Mouse (Mus musculus) left cerebral cortex, adult 8-10 months (tissue): ENCODE measurements around the gene Gm20388. TPM values are rescaled to one million over a fixed set of nuclear protein-coding genes. Genes with fewer than 3 reads are reported as not detected.
A peak's percentile ranks its signal among the peaks of the same experiment; 100 is the strongest.

Source experiments
- DNase-seq, 2 experiments: peaks; one replicate each; pipeline ENCODE4 v3.0.0; 2022; ENCODE audit warnings: low spot score in 2 of 2
- total RNA-seq, 4 experiments: library from RNA; stranded (reverse); gene quantifications; 2 replicates each; pipeline ENCODE4 v1.2.4; 2022

Gene Gm20388
- total RNA-seq, 4 experiments from 2014 or later = 10.4 to 20.8 (median 16.4) TPM

- no peak for DNase-seq
These were observed 1289.4 kb downstream of the Gm20388 start for GRCm38 (mm10) chr8:121200069-121200468.

- DNase-seq = no peak
These were observed 1290.3 kb downstream of the Gm20388 start for GRCm38 (mm10) chr8:121200979-121201378.

- DNase-seq = no peak
These were observed 1291.0 kb downstream of the Gm20388 start for GRCm38 (mm10) chr8:121201651-121202050.

- peak; percentile 13 to 53 for DNase-seq
These were observed 1293.2 kb downstream of the Gm20388 start for GRCm38 (mm10) chr8:121203612-121204376.

GRCm38 (mm10) chr8:121207171-121207570 is 1296.5 kb downstream of the Gm20388 start:
- DNase-seq = no peak

GRCm38 (mm10) chr8:121210627-121211026 is 1300.0 kb downstream of the Gm20388 start:
- DNase-seq = no peak

GRCm38 (mm10) chr8:121213236-121213635 is 1302.6 kb downstream of the Gm20388 start:
- DNase-seq = no peak

- no peak for DNase-seq
These were observed 1303.0 kb downstream of the Gm20388 start for GRCm38 (mm10) chr8:121213651-121214050.

GRCm38 (mm10) chr8:121214975-121215374 is 1304.3 kb downstream of the Gm20388 start:
- DNase-seq = no peak

- no peak for DNase-seq
These were observed 1305.9 kb downstream of the Gm20388 start for GRCm38 (mm10) chr8:121216441-121216949.

- DNase-seq = no peak
These were observed 1307.8 kb downstream of the Gm20388 start for GRCm38 (mm10) chr8:121218486-121218885.

- DNase-seq = no peak
These were observed 1309.7 kb downstream of the Gm20388 start for GRCm38 (mm10) chr8:121220103-121220899.

- no peak for DNase-seq
These were observed 1314.1 kb downstream of the Gm20388 start for GRCm38 (mm10) chr8:121224709-121225108.

GRCm38 (mm10) chr8:121227756-121228155 is 1317.1 kb downstream of the Gm20388 start:
- DNase-seq = peak in 1 of 2 experiments; percentile 37

- DNase-seq = no peak
These were observed 1318.3 kb downstream of the Gm20388 start for GRCm38 (mm10) chr8:121228892-121229291.

- DNase-seq = no peak
These were observed 1318.9 kb downstream of the Gm20388 start for GRCm38 (mm10) chr8:121229550-121229949.

GRCm38 (mm10) chr8:121233196-121233595 is 1322.6 kb downstream of the Gm20388 start:
- DNase-seq = no peak

GRCm38 (mm10) chr8:121234915-121235314 is 1324.3 kb downstream of the Gm20388 start:
- no peak for DNase-seq

- no peak for DNase-seq
These were observed 1329.0 kb downstream of the Gm20388 start for GRCm38 (mm10) chr8:121239640-121240039.

- no peak for DNase-seq
These were observed 1331.3 kb downstream of the Gm20388 start for GRCm38 (mm10) chr8:121241761-121242552.

GRCm38 (mm10) chr8:121242671-121243070 is 1332.0 kb downstream of the Gm20388 start:
- no peak for DNase-seq
